Mouse (Mus musculus) hindbrain, embryonic 12.5 days (tissue): ENCODE measurements around the gene Tmem132e. TPM values are rescaled to one million over a fixed set of nuclear protein-coding genes. Genes with fewer than 3 reads are reported as not detected.

ENCODE experiments used
- ATAC-seq: fragments of 200-750 bp; cut with Nextera tagmentation; 2 replicates; pipeline ENCODE4 v1.8.0; 2017; ENCODE audit warnings: moderate TSS enrichment; ENCODE audit not compliant: low FRiP score
- H3K27ac ChIP-seq: fragments of 300-500 bp; sonication (generic); 2 replicates; pipeline ENCODE4 v1.5.1; 2016; ENCODE audit warnings: mild to moderate bottlenecking
- H3K27me3 ChIP-seq: fragments of 300-500 bp; sonication (generic); 2 replicates; pipeline ENCODE4 v1.6.1; 2016; ENCODE audit warnings: mild to moderate bottlenecking
- H3K36me3 ChIP-seq: fragments of 300-500 bp; sonication (generic); 2 replicates; pipeline ENCODE4 v1.6.1; 2016; ENCODE audit warnings: mild to moderate bottlenecking
- H3K4me1 ChIP-seq: fragments of 300-500 bp; sonication (generic); 2 replicates; pipeline ENCODE4 v1.6.1; 2016
- H3K4me2 ChIP-seq: fragments of 300-500 bp; sonication (generic); replicated peaks from 2 replicates; pipeline ENCODE4 v1.6.1; 2016; ENCODE audit warnings: mild to moderate bottlenecking
- H3K4me3 ChIP-seq: fragments of 300-500 bp; sonication (generic); 2 replicates; pipeline ENCODE4 v1.5.1; 2016; ENCODE audit warnings: mild to moderate bottlenecking
- H3K9ac ChIP-seq: fragments of 300-500 bp; sonication (generic); 2 replicates; pipeline ENCODE4 v1.6.1; 2016; ENCODE audit warnings: mild to moderate bottlenecking, moderate library complexity
- H3K9me3 ChIP-seq: fragments of 300-500 bp; sonication (generic); replicated peaks from 2 replicates; pipeline ENCODE4 v1.6.1; 2016; ENCODE audit warnings: mild to moderate bottlenecking
- WGBS: fragments of 180-500 bp; shearing (Covaris S2); methylation state at CpG from one replicate; pipeline ENCODE4 v1.1.7; 2016; 5-methylcytosine and 5-hydroxymethylcytosine counted together
- polyA plus RNA-seq: library from polyadenylated mRNA; unstranded; fragments of >200 nt; fragmentation: Nextera tagmentation; extraction: Ambion mirVana; gene quantifications from 2 replicates; pipeline ENCODE4 v1.2.1, GENCODE M21; 2016

Gene Tmem132e
- polyA plus RNA-seq, 1 experiment from 2014 or later = 3.0 TPM

DNA sequence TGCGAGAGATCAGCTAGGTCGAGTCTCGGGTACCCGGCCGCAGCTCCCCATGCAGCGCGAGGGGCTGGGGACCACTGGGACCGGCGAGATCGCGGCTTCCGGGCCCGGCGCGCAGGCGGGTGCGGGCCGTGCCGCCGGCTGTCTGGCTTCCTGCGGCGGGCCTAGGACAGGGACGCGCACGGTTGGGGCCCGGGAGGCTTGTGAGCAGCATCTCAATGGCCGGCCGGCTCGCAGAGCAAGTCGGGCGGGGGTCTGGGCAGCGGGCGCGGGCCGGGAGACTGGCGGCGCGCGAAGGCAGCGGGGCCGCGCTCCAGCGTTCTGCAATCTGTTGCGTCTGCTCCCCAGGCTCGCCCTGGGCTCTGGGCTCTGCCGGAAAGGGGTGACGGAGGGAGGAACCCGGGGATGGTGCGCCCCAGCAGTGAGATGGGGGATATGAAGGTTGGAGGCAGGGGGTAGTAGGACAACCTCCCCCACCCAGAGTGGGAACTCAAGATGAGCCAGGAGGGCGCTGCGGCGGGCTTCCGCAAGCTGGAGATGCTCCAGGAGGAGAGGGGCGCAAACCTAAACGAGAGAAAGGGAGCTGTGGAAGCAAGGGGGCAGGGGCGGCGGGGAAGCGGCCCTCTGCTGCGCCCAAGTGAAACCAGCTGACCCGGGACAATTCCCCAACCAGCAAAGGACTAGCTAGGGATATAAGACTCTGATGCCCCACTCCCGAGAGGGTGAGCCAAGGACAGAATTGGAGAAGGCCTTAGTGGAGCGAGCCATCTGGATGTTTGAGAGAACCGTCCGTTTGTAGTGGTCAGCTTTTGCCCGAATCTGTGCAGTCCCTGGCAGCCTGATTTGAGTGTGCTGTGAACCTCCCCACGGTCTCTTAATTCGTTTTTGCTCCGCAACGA is 944 bp downstream of the Tmem132e start:
- Histone ChIP-seq H3K4me1 (peaks cover 39% of the 10 kb centered on the region), H3K27ac (0 out of 2 replicates have a peak overlapping the region, but pooled peaks have one; percentile 8), H3K36me3 (no peaks in the 10 kb centered on the region), H3K9me3 (no peaks in the 10 kb centered on the region), H3K27me3 (peaks cover 81% of the 10 kb centered on the region), H3K9ac (peak overlapping the region; percentile 56), H3K4me2 (peak overlapping the region; percentile 94), H3K4me3 (peak overlapping the region; percentile 58)
- under 1% methylated on average over 69 of the region's 69 CpGs for WGBS
- peak; percentile 51 for ATAC-seq

DNA sequence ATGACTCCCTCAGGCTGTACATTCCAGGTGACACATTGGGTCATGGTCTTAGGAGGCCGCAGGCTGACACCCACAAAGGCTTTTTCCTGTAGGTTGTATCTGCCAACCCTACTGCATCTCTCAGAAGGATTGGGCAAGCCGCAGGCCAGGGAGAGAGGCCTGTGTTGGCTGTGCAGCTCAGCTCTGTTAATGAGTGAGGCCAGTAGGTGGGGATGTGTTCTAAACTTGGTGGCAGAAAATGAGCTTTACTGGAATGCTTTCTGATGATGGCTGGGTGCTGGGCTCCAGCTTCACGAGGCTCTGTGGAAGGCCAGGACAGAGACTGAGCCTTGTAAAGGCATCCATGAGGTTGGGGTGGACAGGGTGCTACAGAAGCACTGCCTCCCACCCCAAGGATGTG is 3.6 kb downstream of the Tmem132e start:
- Histone ChIP-seq H3K27ac (no peak overlapping the region), H3K4me1 (peaks cover 31% of the 10 kb centered on the region), H3K27me3 (peaks cover 62% of the 10 kb centered on the region), H3K9ac (no peak overlapping the region), H3K4me2 (no peak overlapping the region), H3K4me3 (no peak overlapping the region), H3K9me3 (no peaks in the 10 kb centered on the region), H3K36me3 (no peaks in the 10 kb centered on the region)
- WGBS = 66% methylated on average over 3 of the region's 3 CpGs
- ATAC-seq = no peak

DNA sequence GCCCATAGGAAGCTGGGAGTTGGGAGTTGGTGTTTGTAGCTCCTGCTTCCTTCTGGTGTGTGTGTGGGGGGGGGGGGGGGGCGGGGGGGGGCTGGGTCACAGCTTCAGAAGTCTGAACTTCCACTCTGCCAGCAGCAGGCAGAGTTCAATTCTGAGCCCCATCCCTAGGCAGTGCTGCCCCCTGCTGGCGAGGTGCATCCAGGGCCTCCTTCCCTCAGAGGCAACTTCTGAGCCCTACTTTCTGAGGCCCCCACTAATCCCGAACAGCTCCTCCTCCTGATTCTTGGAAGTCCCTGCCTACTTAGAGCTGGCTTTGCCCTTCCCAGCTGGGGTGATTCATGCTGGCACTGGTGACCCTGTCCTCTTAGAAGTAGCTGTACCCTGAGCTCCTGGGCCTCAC is 10.9 kb downstream of the Tmem132e start:
- 17% methylated on average over 3 of the region's 3 CpGs for WGBS
- ATAC-seq = no peak
- H3K9ac ChIP-seq = no peak overlapping the region
- H3K9me3 ChIP-seq = no peaks in the 10 kb centered on the region
- no peak overlapping the region for H3K27ac ChIP-seq
- no peaks in the 10 kb centered on the region for H3K36me3 ChIP-seq
- no peak overlapping the region for H3K4me3 ChIP-seq
- no peak overlapping the region for H3K4me2 ChIP-seq
- H3K4me1 ChIP-seq = peaks cover 6% of the 10 kb centered on the region
- H3K27me3 ChIP-seq = peaks cover 35% of the 10 kb centered on the region; the same call in 1 of the 2 replicates

DNA sequence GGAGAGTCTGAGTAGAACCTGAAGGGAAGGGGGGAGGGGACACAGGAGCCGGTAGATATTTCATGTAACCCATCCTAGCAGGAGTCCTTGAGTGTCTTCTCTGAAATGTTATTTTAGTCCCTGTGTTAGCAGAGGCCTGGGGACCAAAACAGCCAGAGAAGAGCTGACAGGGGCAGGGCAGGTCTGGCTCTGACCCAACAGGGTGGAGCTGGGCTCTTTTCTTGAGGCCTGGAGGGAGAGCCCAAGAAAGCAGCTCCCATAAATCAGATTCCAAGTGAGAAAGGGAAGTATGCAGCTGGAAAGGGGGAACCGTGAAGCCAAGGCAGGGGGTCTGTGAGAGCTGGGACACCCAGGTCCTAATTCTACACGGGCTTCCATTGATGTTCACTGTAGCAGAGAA is 16.9 kb downstream of the Tmem132e start:
- H3K9me3 ChIP-seq = no peaks in the 10 kb centered on the region
- peaks cover 41% of the 10 kb centered on the region; the same call in 1 of the 2 replicates for H3K27me3 ChIP-seq
- no peak for ATAC-seq
- H3K4me1 ChIP-seq = peaks cover 30% of the 10 kb centered on the region
- H3K4me3 ChIP-seq = no peak overlapping the region
- no peak overlapping the region for H3K27ac ChIP-seq
- H3K36me3 ChIP-seq = no peaks in the 10 kb centered on the region
- no peak overlapping the region for H3K4me2 ChIP-seq
- WGBS = 30% methylated on average over 3 of the region's 3 CpGs
- H3K9ac ChIP-seq = no peak overlapping the region

DNA sequence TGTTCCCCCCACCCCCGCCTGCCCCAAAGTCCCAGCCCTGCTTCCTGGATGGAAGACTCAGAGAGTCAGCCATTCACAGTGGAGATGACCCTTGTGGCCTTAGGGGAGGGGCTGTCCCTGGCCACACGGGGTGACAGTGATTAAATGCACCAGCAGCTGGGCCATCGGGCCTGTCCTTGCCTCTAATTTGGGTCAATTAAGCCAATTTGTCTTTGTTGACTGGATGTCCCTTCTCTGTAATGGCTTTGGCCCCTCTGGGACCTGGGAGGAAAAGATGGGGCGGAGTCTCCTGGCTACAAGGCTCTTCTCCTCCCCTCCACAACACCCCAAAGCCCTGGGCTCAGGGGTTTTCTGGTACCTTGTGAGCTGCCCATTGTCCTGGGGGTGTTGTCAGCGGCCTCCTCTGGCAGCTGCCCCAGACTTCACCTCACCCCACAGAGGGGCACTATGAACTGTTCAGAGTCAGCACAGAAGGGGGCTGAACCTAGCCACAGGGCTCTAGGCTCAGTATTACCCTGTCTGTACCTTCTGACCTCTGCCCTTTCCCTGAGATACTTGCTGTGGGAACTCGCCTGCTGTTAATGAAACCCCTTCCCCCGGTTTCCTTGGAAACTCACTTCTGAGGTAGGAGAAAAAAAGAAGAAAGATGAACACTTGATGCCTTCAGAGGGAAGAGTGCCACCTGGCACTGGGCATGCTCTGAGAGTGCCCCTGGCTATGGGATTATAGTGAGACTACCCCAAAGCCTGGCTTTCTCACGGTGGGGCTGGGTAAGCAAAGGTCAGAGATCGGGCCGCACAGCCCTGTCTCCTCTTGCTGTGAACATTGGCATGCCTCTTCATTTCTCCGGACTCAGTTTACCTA is 17.9 kb downstream of the Tmem132e start:
- Histone ChIP-seq H3K4me2 (no peak overlapping the region), H3K4me1 (peaks cover 28% of the 10 kb centered on the region), H3K4me3 (no peak overlapping the region), H3K27me3 (peaks cover 42% of the 10 kb centered on the region; the same call in 1 of the 2 replicates), H3K36me3 (no peaks in the 10 kb centered on the region), H3K27ac (no peak overlapping the region), H3K9ac (no peak overlapping the region), H3K9me3 (no peaks in the 10 kb centered on the region)
- peak; percentile 73 for ATAC-seq
- 22% methylated on average over 11 of the region's 11 CpGs for WGBS

DNA sequence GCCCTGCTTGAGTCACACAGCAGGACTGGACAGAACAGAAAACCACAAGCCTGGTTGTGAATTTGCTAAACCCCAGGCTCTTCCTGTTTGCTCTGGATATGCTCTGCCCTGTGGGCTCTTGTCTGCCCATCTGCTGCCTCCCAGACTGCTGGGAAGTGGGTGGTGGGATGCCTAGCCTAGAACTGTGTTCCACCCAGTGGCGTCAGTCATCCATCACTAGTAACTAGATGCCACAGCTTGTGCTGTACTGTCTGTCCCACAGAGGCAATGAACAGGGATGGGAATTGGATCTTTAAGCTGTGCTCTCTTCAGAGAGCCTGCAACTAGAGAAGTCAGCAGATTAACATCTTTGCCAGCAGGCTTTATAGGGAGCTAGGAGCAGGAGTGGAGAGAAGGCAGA is 23.8 kb downstream of the Tmem132e start:
- no peak for ATAC-seq
- Histone ChIP-seq H3K4me3 (no peak overlapping the region), H3K27ac (no peak overlapping the region), H3K36me3 (no peaks in the 10 kb centered on the region), H3K9ac (no peak overlapping the region), H3K27me3 (peaks cover 30% of the 10 kb centered on the region), H3K9me3 (no peaks in the 10 kb centered on the region), H3K4me2 (no peak overlapping the region), H3K4me1 (peaks cover 12% of the 10 kb centered on the region; the same call in 1 of the 2 replicates)
- 68% methylated on average over 1 of the region's 1 CpGs for WGBS

DNA sequence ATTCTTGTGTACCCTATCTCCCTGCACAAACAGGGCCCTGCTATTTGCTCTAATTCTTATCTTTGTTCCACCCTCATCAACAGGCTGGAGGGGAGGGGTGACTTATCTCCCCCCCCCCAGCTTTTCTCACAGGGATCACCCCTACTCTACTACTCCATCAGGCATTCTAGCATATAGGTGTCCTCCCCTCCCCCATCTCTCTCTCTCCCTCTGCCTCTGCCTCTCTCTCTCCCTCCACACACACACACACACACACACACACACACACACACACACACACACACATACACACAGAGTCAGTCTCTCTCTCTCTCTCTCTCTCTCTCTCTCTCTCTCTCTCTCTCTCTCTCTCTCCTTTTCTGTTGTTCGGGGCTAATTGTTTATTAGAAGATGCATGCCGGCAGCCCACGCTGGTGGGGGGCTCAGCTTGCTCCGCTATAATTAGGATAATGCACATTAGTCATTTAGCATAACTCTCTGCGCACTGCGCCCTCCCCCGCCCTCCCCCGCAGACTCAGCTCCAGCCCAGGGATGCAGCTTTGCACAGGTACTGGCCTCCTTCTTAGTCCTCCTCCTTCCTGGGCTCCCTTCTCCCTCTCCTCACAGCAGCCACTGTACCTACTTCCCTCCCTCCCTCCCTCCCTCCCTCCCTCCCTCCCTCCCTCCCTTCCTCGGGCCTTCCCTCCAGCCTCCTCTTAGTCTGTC is 29.8 kb downstream of the Tmem132e start:
- H3K9ac ChIP-seq = no peak overlapping the region
- H3K36me3 ChIP-seq = no peaks in the 10 kb centered on the region
- no peak overlapping the region for H3K4me3 ChIP-seq
- no peak overlapping the region for H3K4me2 ChIP-seq
- ATAC-seq = peak; percentile 52
- H3K9me3 ChIP-seq = no peaks in the 10 kb centered on the region
- H3K4me1 ChIP-seq = peaks cover 28% of the 10 kb centered on the region
- H3K27ac ChIP-seq = no peak overlapping the region
- peaks cover 16% of the 10 kb centered on the region for H3K27me3 ChIP-seq
- WGBS = 36% methylated on average over 8 of the region's 9 CpGs

DNA sequence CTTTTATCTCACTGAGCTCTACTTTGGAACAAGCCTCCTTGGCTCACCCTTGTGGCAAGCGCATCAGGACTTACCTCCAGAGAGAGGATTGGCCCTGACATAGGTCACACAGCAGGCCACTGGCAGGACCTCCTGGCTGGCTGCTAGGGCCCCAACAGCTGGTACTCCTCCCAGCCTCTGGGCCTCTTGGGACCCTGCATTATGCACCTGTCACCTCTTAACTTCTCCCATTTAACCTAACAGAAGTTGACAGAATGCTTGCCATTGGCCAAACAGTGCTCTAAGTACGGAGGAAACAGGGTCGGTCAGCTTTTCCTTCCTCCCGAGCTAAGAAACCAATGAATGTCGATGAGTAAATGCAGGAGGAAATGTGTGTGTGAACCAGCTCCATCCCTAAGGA is 33.2 kb downstream of the Tmem132e start:
- Histone ChIP-seq H3K4me1 (peaks cover 30% of the 10 kb centered on the region), H3K4me2 (no peak overlapping the region), H3K36me3 (no peaks in the 10 kb centered on the region), H3K4me3 (no peak overlapping the region), H3K9me3 (no peaks in the 10 kb centered on the region), H3K27ac (no peak overlapping the region), H3K9ac (no peak overlapping the region), H3K27me3 (peaks cover 16% of the 10 kb centered on the region; the same call in 1 of the 2 replicates)
- WGBS = 59% methylated on average over 5 of the region's 5 CpGs
- no peak for ATAC-seq

DNA sequence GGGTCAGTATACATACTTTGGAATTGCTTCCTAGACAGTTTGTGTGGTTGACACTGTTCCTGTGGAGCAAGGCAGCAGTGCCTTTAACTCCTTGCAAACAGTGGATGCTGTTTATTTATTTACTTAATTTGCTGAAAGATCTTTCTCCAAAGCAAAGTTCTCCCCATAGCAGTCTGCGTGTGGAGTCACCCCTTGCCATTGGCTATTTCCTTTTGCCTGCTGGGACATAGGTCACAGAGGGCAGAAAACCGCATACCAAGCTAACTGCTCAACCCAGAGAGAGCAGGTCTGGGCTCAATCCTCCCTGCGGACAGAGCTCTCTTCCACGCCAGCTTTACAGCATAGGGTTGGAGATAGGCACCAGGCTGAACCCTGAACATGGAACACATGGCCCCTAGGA is 34.8 kb downstream of the Tmem132e start:
- H3K9ac ChIP-seq = no peak overlapping the region
- no peak overlapping the region for H3K27ac ChIP-seq
- H3K9me3 ChIP-seq = no peaks in the 10 kb centered on the region
- no peak overlapping the region for H3K4me3 ChIP-seq
- H3K4me1 ChIP-seq = peaks cover 22% of the 10 kb centered on the region
- H3K36me3 ChIP-seq = no peaks in the 10 kb centered on the region
- H3K4me2 ChIP-seq = no peak overlapping the region
- H3K27me3 ChIP-seq = peaks cover 15% of the 10 kb centered on the region
- no peak for ATAC-seq
- 28% methylated on average over 4 of the region's 4 CpGs for WGBS

DNA sequence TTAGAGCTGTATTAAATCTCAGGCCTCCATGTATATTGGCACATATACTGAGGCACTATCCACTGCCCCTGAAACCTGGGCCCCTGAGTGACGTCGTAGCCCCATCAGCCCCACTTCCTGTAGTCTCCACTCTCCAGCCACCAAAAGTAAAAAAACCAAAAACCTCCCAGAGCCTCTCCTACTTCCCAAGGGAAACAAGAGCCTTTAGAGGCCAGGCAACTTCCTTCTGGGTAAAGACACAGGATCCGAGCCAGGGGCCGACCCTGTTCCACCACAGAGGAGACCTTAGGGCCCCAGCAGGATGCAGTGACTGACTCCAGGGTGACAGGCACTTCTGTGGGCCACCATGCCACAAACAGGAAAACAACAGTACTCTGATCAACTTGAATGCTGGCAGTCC is 40.1 kb downstream of the Tmem132e start:
- Histone ChIP-seq H3K9ac (no peak overlapping the region), H3K4me3 (no peak overlapping the region), H3K4me1 (peaks cover 5% of the 10 kb centered on the region; the same call in 1 of the 2 replicates), H3K27me3 (peaks cover 34% of the 10 kb centered on the region), H3K36me3 (no peaks in the 10 kb centered on the region), H3K9me3 (no peaks in the 10 kb centered on the region), H3K4me2 (no peak overlapping the region), H3K27ac (no peak overlapping the region)
- WGBS = 67% methylated on average over 4 of the region's 4 CpGs
- no peak for ATAC-seq

DNA sequence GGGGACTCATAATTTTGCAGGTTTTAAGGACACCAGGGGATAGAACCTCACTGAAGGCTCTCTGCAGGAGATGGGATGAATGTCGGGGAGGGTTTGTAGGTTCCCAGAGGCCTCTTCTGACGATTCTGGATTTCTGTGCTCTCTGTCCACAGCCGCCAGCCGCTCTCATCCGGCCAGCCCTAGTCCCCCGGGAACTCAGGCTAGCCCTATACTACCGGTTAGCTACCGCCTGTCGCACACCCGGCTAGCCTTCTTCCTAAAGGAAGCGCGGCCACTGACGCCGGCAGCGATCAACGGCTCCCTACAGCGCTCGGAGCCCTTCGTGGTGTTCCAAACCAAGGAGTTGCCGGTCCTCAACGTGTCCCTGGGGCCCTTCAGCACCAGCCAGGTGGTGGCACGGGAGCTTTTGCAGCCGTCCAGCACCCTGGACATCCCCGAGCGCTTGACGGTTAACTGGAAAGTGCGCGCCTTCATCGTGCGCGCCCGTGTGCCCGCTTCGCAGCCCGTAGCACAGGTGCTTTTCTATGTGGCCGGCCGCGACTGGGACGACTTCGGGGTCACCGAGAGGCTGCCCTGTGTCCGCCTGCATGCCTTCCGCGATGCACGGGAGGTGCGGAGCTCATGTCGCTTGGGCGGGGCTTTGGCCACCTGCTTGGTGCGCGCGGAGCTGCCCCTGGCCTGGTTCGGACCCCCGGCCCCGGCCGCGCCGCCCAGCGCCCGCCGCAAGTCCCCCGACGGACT is 45.6 kb downstream of the Tmem132e start:
- peak overlapping the region; percentile 79 for H3K4me2 ChIP-seq
- peaks cover 9% of the 10 kb centered on the region for H3K4me1 ChIP-seq
- no peak for ATAC-seq
- no peak overlapping the region for H3K27ac ChIP-seq
- H3K9me3 ChIP-seq = no peaks in the 10 kb centered on the region
- WGBS = 1% methylated on average over 61 of the region's 62 CpGs
- peaks cover 74% of the 10 kb centered on the region for H3K27me3 ChIP-seq
- H3K36me3 ChIP-seq = no peaks in the 10 kb centered on the region
- H3K4me3 ChIP-seq = peak overlapping the region; percentile 43
- peak overlapping the region; percentile 43 for H3K9ac ChIP-seq
